Mouse (Mus musculus) cerebellum, adult 2 months (tissue): ENCODE measurements at regions not wholly inside any gene's neighbourhood (a gene's known extent, or its start where the extent isn't known, plus 50 kb on each side); places are given as distances from the start of the nearest gene placed in this dataset.

Experiments
- CTCF ChIP-seq: fragments of 200-500 bp; IDR thresholded peaks from 2 replicates; pipeline ENCODE4 v1.5.1; 2011; ENCODE audit warnings: low read depth, mild to moderate bottlenecking, control low read depth, low read length, moderate library complexity, borderline replicate concordance; ENCODE audit not compliant: insufficient read depth
- POLR2A ChIP-seq: fragments of 200-500 bp; IDR thresholded peaks from 2 replicates; pipeline ENCODE4 v1.6.1; 2011; ENCODE audit warnings: low read length, control low read depth, borderline replicate concordance; ENCODE audit not compliant: insufficient read depth

GRCm38 (mm10) chr6:84416992-84417636 lies 176.6 kb downstream of the Cyp26b1 start:
- no peak for TF ChIP-seq CTCF
- TF ChIP-seq POLR2A, result no peak
